Mouse (Mus musculus): ENCODE measurements around the gene Anks1b. TPM values are rescaled to one million over a fixed set of nuclear protein-coding genes. Genes with fewer than 3 reads are reported as not detected.

Anks1b gene
- polyA plus RNA-seq, 1 experiment from 2014 or later, result 3.7 TPM

- 89% methylated on average over 1 of the region's 1 CpGs for WGBS
- no peak overlapping the region for H3K27ac ChIP-seq (ENCODE audit: low read depth, low read length)
- H3K9ac ChIP-seq (ENCODE audit: low read length), result no peak overlapping the region
- DNase-seq (ENCODE audit: low spot score, missing footprints), result no peak
- H3K4me1 ChIP-seq (ENCODE audit: control insufficient read depth, insufficient read depth, low read length), result no peaks in the 10 kb centered on the region
- no peaks in the 10 kb centered on the region for H3K9me3 ChIP-seq (ENCODE audit: control insufficient read depth, low read length)
- no peak overlapping the region for H3K4me2 ChIP-seq
- no peak for ATAC-seq (ENCODE audit: low FRiP score)
- no peaks in the 10 kb centered on the region for H3K36me3 ChIP-seq (ENCODE audit: control insufficient read depth, insufficient read depth, low read length)
- H3K4me3 ChIP-seq (ENCODE audit: low read depth, low read length), result no peak overlapping the region
- H3K27me3 ChIP-seq (ENCODE audit: control insufficient read depth, insufficient read depth, low read length), result no peaks in the 10 kb centered on the region
These were observed 398.0 kb downstream of the Anks1b start for GRCm38 (mm10) chr10:90271321-90271720.

- Histone ChIP-seq H3K4me2 (no peak overlapping the region), H3K27ac (ENCODE audit: low read depth, low read length) (no peak overlapping the region), H3K4me3 (ENCODE audit: low read depth, low read length) (no peak overlapping the region), H3K36me3 (ENCODE audit: control insufficient read depth, insufficient read depth, low read length) (no peaks in the 10 kb centered on the region), H3K9me3 (ENCODE audit: control insufficient read depth, low read length) (no peaks in the 10 kb centered on the region), H3K27me3 (ENCODE audit: control insufficient read depth, insufficient read depth, low read length) (no peaks in the 10 kb centered on the region), H3K9ac (ENCODE audit: low read length) (no peak overlapping the region), H3K4me1 (ENCODE audit: control insufficient read depth, insufficient read depth, low read length) (no peaks in the 10 kb centered on the region)
- 88% methylated on average over 2 of the region's 2 CpGs for WGBS
- ATAC-seq (ENCODE audit: low FRiP score) (no peak), DNase-seq (ENCODE audit: low spot score, missing footprints) (no peak)
These were observed 400.0 kb downstream of the Anks1b start for GRCm38 (mm10) chr10:90273311-90273710.

GRCm38 (mm10) chr10:90286589-90286988 lies 413.3 kb downstream of the Anks1b start:
- Histone ChIP-seq H3K27ac (ENCODE audit: low read depth, low read length) (no peak overlapping the region), H3K9me3 (ENCODE audit: control insufficient read depth, low read length) (no peaks in the 10 kb centered on the region), H3K9ac (ENCODE audit: low read length) (no peak overlapping the region), H3K27me3 (ENCODE audit: control insufficient read depth, insufficient read depth, low read length) (no peaks in the 10 kb centered on the region), H3K4me3 (ENCODE audit: low read depth, low read length) (no peak overlapping the region), H3K36me3 (ENCODE audit: control insufficient read depth, insufficient read depth, low read length) (no peaks in the 10 kb centered on the region), H3K4me2 (no peak overlapping the region), H3K4me1 (ENCODE audit: control insufficient read depth, insufficient read depth, low read length) (no peaks in the 10 kb centered on the region)
- ATAC-seq (ENCODE audit: low FRiP score), result no peak
- 79% methylated on average over 1 of the region's 1 CpGs for WGBS
- DNase-seq (ENCODE audit: low spot score, missing footprints), result no peak

- H3K4me2 ChIP-seq, result no peak overlapping the region
- ATAC-seq (ENCODE audit: low FRiP score) (no peak), DNase-seq (ENCODE audit: low spot score, missing footprints) (no peak)
- no peaks in the 10 kb centered on the region for H3K36me3 ChIP-seq (ENCODE audit: control insufficient read depth, insufficient read depth, low read length)
- WGBS, result 55% methylated on average over 1 of the region's 1 CpGs
- H3K4me1 ChIP-seq (ENCODE audit: control insufficient read depth, insufficient read depth, low read length), result no peaks in the 10 kb centered on the region
- no peak overlapping the region for H3K27ac ChIP-seq (ENCODE audit: low read depth, low read length)
- H3K9me3 ChIP-seq (ENCODE audit: control insufficient read depth, low read length), result no peaks in the 10 kb centered on the region
- H3K9ac ChIP-seq (ENCODE audit: low read length), result no peak overlapping the region
- H3K27me3 ChIP-seq (ENCODE audit: control insufficient read depth, insufficient read depth, low read length), result no peaks in the 10 kb centered on the region
- no peak overlapping the region for H3K4me3 ChIP-seq (ENCODE audit: low read depth, low read length)
These were observed 429.9 kb downstream of the Anks1b start for GRCm38 (mm10) chr10:90303249-90303648.

- no peak for ATAC-seq (ENCODE audit: low FRiP score)
- no peaks in the 10 kb centered on the region for H3K4me1 ChIP-seq (ENCODE audit: control insufficient read depth, insufficient read depth, low read length)
- H3K4me3 ChIP-seq (ENCODE audit: low read depth, low read length), result no peak overlapping the region
- H3K27me3 ChIP-seq (ENCODE audit: control insufficient read depth, insufficient read depth, low read length), result no peaks in the 10 kb centered on the region
- H3K9ac ChIP-seq (ENCODE audit: low read length), result no peak overlapping the region
- no peak overlapping the region for H3K27ac ChIP-seq (ENCODE audit: low read depth, low read length)
- no peaks in the 10 kb centered on the region for H3K36me3 ChIP-seq (ENCODE audit: control insufficient read depth, insufficient read depth, low read length)
- H3K9me3 ChIP-seq (ENCODE audit: control insufficient read depth, low read length), result no peaks in the 10 kb centered on the region
- H3K4me2 ChIP-seq, result no peak overlapping the region
- no peak for DNase-seq (ENCODE audit: low spot score, missing footprints)
These were observed 432.8 kb downstream of the Anks1b start for GRCm38 (mm10) chr10:90306156-90306555.

GRCm38 (mm10) chr10:90307931-90308555 lies 434.7 kb downstream of the Anks1b start:
- Histone ChIP-seq H3K36me3 (ENCODE audit: control insufficient read depth, insufficient read depth, low read length) (no peaks in the 10 kb centered on the region), H3K27me3 (ENCODE audit: control insufficient read depth, insufficient read depth, low read length) (no peaks in the 10 kb centered on the region), H3K27ac (ENCODE audit: low read depth, low read length) (no peak overlapping the region), H3K4me3 (ENCODE audit: low read depth, low read length) (no peak overlapping the region), H3K4me1 (ENCODE audit: control insufficient read depth, insufficient read depth, low read length) (no peaks in the 10 kb centered on the region), H3K4me2 (no peak overlapping the region), H3K9me3 (ENCODE audit: control insufficient read depth, low read length) (no peaks in the 10 kb centered on the region), H3K9ac (ENCODE audit: low read length) (no peak overlapping the region)
- whole genome bisulfite sequencing, result 38% methylated on average over 5 of the region's 5 CpGs
- ATAC-seq (ENCODE audit: low FRiP score) (no peak), DNase-seq (ENCODE audit: low spot score, missing footprints) (no peak)

GRCm38 (mm10) chr10:90329781-90330180 lies 456.5 kb downstream of the Anks1b start:
- H3K27ac ChIP-seq (ENCODE audit: low read depth, low read length), result no peak overlapping the region
- no peaks in the 10 kb centered on the region for H3K9me3 ChIP-seq (ENCODE audit: control insufficient read depth, low read length)
- H3K4me2 ChIP-seq, result no peak overlapping the region
- H3K4me1 ChIP-seq (ENCODE audit: control insufficient read depth, insufficient read depth, low read length), result no peaks in the 10 kb centered on the region
- DNase-seq (ENCODE audit: low spot score, missing footprints), result no peak
- no peak for ATAC-seq (ENCODE audit: low FRiP score)
- 93% methylated on average over 4 of the region's 4 CpGs for WGBS
- H3K9ac ChIP-seq (ENCODE audit: low read length), result no peak overlapping the region
- H3K36me3 ChIP-seq (ENCODE audit: control insufficient read depth, insufficient read depth, low read length), result no peaks in the 10 kb centered on the region
- no peak overlapping the region for H3K4me3 ChIP-seq (ENCODE audit: low read depth, low read length)
- no peaks in the 10 kb centered on the region for H3K27me3 ChIP-seq (ENCODE audit: control insufficient read depth, insufficient read depth, low read length)

GRCm38 (mm10) chr10:90345394-90345793 lies 472.1 kb downstream of the Anks1b start:
- H3K27ac ChIP-seq (ENCODE audit: low read depth, low read length), result no peak overlapping the region
- H3K36me3 ChIP-seq (ENCODE audit: control insufficient read depth, insufficient read depth, low read length), result no peaks in the 10 kb centered on the region
- no peak overlapping the region for H3K4me2 ChIP-seq
- H3K9ac ChIP-seq (ENCODE audit: low read length), result no peak overlapping the region
- no peaks in the 10 kb centered on the region for H3K4me1 ChIP-seq (ENCODE audit: control insufficient read depth, insufficient read depth, low read length)
- DNase-seq (ENCODE audit: low spot score, missing footprints), result no peak
- 86% methylated on average over 1 of the region's 1 CpGs for WGBS
- ATAC-seq (ENCODE audit: low FRiP score), result no peak
- no peaks in the 10 kb centered on the region for H3K9me3 ChIP-seq (ENCODE audit: control insufficient read depth, low read length)
- H3K27me3 ChIP-seq (ENCODE audit: control insufficient read depth, insufficient read depth, low read length), result no peaks in the 10 kb centered on the region
- no peak overlapping the region for H3K4me3 ChIP-seq (ENCODE audit: low read depth, low read length)

GRCm38 (mm10) chr10:90356258-90356657 lies 482.9 kb downstream of the Anks1b start:
- no peak overlapping the region for H3K27ac ChIP-seq (ENCODE audit: low read depth, low read length)
- ATAC-seq (ENCODE audit: low FRiP score) (no peak), DNase-seq (ENCODE audit: low spot score, missing footprints) (no peak)
- no CpG with 5 or more reads among the region's 1 CpGs for WGBS
- no peaks in the 10 kb centered on the region for H3K27me3 ChIP-seq (ENCODE audit: control insufficient read depth, insufficient read depth, low read length)
- H3K9ac ChIP-seq (ENCODE audit: low read length), result no peak overlapping the region
- H3K36me3 ChIP-seq (ENCODE audit: control insufficient read depth, insufficient read depth, low read length), result no peaks in the 10 kb centered on the region
- no peaks in the 10 kb centered on the region for H3K4me1 ChIP-seq (ENCODE audit: control insufficient read depth, insufficient read depth, low read length)
- no peaks in the 10 kb centered on the region for H3K9me3 ChIP-seq (ENCODE audit: control insufficient read depth, low read length)
- no peak overlapping the region for H3K4me2 ChIP-seq
- no peak overlapping the region for H3K4me3 ChIP-seq (ENCODE audit: low read depth, low read length)

Data from midbrain, embryonic 11.5 days (tissue).